Mouse (Mus musculus) forebrain, embryonic 10.5 days (tissue): Measurements from ENCODE around the gene Fasl. TPM values are rescaled to one million over a fixed set of nuclear protein-coding genes. Genes with fewer than 3 reads are reported as not detected.

Experiments
- polyA plus RNA-seq: library from polyadenylated mRNA; unstranded; fragments of >200 nt; fragmentation: Nextera tagmentation; extraction: Ambion mirVana; gene quantifications from 2 replicates; pipeline ENCODE4 v1.2.1, GENCODE M21; 2016

Fasl gene
- polyA plus RNA-seq, 1 experiment from 2014 or later, result not detected

Other genes starting within 250 kb of the Fasl start
- gene Suco, start 88.2 kb upstream of the Fasl start, polyA plus RNA-seq, result 20.5 and 26.7 TPM in 2 replicates
- gene Pigc, start 180.7 kb upstream of the Fasl start, polyA plus RNA-seq, result 21.0 and 25.0 TPM in 2 replicates
- gene 4930558K02Rik, start 191.1 kb upstream of the Fasl start, polyA plus RNA-seq, result not detected in 2 replicates